Mouse (Mus musculus): ENCODE data around the gene B4galt5.

B4galt5 gene

GRCm38 (mm10) chr2:167303196-167303595 lies 45.8 kb downstream of the B4galt5 start:
- no peak for DNase-seq

DNA sequence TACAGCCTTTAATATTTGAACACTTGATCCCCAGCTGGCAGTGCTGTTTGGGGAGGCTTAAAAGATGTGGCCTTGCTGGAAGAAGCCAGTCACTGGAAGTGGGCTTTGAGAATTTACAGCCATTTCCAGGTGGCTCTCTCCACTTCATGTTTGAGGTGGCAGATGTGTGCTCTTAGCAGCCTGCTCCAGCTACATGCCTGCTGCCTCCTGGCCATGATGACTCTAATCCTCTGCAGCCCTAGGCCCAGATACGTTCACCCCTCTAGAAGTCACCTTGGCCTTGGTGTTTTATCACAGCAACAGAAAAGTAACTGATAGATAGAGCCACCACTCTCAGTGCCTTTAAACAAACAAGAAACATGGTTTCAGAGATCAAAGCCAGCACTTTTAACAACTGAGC lies 46.3 kb downstream of the B4galt5 start:
- no peak for DNase-seq

DNA sequence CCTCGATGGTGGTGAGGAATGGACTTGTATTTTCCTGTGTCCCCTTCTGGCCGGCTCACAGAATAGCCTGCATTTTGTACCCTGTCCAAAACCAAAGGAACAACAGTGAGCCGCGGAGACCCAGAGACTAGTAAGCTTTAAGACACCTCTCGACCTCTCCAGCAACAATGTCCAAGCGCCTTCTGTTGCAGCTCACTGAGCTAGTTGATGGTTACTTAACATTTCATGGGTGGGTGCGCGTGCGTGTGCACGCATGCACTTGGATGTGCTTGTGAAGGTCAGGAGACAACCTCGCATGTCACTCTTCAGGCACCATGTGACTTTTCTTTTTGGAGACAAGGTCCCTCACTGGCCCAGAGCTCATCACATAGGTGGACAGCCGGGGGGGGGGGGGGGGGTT lies 47.0 kb downstream of the B4galt5 start:
- peak; percentile 48 for DNase-seq

DNA sequence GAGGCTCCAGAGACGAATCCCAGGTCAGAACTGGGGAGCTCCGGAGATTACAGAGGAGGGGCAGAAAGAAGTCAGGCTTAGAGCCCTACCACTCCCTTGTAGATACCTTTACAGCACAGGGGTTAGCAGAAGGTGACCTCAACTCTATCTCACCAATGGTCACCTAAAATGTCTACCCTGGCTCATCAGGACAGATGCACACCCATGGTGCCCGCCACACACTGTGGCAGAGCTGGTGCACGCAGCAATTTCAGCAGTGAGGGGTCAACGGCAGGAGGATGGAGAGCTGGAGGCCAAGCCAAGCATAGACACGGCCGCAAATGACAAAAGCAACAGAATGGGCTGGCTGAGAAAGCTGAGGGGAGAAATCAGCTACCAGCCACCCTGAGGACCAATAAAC lies 47.4 kb downstream of the B4galt5 start:
- DNase-seq: no peak

DNA sequence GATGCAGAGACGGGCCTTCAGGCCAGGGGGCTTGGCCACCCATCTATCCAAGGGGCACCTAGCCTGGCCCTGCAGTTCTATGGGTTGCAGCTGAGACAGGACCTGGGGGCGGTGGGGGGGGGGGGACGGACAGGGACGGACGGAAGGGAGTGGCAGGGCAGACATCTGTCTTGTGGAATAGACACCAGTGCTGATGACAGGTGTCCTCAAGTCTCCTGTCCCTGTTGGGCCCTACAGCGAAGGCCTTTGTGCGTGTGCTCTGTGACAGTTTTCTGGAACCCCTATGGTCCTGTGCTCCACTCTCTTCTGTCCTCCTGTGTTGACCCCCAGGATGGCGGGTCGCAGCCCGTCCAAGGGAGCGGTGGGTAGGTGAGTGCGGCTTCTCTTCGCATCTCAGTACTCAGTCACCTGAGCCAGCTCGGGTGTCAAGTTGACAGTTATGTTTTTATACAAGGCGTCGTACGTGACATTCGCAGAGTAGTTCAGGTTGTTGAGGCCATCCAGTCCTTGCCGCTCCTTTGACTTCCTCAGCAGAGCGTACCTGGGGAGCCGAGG lies 48.0 kb downstream of the B4galt5 start:
- DNase-seq: no peak

DNA sequence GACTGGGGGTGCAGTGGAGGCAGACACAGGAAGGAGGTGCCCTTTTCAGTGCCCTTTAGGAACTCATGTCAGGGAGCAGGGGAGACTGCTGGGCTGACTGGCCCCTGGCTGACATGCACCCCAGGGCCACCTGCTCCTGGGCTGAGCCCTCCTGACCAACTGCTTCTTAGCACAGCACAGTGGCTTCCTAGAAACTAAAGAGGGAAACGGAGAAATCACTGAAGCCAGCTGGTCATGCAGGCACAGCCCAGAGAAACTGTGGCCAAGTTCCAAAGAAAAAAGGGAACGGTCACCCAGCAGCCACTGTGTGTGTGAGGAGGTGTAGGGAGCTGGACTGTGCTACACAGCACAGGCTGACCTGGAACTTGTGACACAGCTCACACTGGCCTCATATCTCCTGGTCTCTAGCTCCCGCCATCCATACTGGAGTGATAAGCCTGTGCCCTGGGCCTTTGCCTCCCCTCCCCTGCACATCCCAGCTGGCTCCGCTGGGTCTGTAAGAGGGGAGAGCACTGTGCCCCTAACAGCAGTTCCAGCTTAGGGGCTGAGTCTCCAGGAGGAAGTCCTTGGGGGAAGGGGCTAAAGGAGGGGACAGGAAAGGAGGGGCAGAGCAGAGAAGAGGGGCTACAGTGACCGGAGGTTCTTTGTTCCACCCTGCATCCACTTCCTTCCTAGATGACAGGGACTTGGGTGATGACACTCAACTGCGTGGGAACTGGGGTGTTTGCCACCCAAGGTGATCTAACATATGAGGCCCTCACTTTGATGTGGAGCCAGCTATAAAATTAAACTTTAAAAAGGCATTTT lies 48.9 kb downstream of the B4galt5 start:
- no peak for DNase-seq

DNA sequence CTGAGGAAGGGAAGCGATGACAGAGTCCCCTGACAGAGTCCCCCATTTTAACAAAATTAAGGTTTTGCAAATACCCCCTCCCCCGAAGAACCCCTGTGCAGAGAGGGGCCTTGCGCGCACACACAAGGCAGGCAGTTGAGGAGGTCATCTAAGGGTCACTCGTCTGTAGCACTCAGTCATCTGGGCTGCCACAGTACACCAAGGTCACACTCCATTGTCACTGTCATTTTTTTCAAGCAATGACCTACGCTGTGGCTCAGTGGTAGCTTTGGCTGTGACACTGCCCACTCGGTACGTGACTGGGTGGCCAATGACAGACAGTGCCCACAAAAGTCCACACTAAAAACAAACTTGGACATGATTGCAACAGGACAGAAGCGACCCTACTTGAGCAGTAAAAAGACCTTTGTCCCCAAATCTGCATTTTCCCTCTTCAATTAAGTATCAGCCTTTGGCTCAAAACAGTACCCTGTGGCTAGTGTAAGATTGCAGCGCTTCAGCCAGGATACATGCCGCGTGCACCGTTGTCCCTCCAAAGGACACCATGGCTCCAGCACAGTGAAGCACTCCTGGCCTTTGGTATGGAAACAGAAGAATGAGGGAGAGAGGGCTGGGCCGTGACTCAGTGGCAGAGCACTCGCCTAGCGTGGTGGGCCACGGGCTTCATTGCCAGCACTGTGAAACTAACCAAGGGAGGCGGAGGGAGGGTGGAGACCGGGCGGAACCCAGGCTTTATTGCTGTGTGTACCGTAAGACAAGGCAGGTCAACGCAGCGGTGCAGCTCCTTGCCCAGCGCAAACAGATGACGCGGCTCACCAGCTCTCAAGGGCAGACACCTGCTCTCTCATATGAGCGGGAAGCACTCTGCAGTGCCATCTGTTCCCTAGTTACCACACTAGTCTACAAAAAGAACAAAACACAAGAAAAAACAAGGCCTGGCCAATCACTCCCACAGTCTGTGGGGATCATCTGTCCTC lies 50.0 kb downstream of the B4galt5 start:
- DNase-seq: no peak

- DNase-seq: no peak
Observed at GRCm38 (mm10) chr2:167297985-167298384, 51.0 kb downstream of the B4galt5 start.

DNA sequence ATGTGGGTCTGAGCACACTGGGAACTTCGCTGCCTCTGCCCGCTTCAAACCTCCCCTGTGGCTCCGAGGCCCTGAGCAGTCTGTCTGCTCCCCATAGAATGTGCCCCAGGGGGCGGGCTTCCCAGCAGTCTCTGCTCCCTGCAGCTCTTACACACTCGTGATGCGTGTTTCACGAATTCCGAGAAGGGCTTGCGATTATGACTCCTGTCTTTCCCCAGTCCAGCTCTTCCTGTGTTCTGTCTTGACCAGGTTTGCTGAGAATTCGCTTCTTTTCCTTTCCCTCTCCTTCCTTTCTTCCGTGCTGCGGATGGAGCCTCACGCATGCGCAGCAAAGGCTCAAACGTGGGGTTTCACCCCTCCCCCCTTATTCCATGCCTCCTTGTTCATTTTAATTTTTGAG lies 54.1 kb downstream of the B4galt5 start:
- DNase-seq: no peak

DNA sequence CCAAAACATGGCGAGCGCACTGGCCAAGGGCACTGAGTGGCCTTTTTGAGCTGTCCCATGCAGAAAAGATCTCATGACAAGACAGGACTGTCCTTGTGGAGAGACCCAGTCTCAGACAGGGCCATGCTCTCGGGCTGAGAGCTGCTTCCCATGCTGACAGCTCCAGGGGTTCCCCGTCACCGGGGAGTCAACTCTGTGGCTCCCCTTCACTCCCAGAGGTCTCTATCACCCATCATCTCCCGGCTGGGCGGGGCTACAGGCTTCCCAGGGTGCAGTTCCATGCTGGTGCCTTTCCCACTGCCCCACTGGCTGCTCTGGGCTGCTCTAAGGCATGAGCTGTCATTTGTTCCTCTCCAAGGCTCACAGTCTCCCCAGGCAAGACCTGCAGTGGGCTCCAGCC lies 54.8 kb downstream of the B4galt5 start:
- no peak for DNase-seq

- no peak for DNase-seq
Observed at GRCm38 (mm10) chr2:167293289-167294085, 55.5 kb downstream of the B4galt5 start.

DNA sequence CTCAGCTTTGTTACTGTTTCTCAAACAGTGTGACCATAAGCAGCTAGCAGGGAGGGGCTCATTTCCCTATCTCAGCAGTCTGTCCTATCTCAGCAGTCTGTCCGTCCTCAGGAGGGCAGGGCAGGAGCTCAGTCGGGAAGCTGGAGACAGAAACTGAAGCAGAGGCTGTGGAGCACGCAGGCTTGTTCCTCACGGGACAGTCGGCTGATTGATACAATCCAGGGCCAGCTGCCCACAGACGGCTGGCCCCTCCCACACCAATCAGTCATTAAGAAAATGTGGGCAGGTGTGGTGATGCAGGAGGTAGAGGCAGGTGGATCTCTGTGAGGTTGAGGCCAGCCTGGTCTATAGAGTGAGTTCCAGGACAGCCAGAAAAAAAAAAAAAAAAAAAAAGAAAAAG lies 56.1 kb downstream of the B4galt5 start:
- no peak for DNase-seq

- DNase-seq: no peak
Observed at GRCm38 (mm10) chr2:167292151-167292591, 56.8 kb downstream of the B4galt5 start.

GRCm38 (mm10) chr2:167291656-167292055 lies 57.3 kb downstream of the B4galt5 start:
- DNase-seq: no peak

GRCm38 (mm10) chr2:167281461-167281860 lies 67.5 kb downstream of the B4galt5 start:
- DNase-seq: no peak

DNA sequence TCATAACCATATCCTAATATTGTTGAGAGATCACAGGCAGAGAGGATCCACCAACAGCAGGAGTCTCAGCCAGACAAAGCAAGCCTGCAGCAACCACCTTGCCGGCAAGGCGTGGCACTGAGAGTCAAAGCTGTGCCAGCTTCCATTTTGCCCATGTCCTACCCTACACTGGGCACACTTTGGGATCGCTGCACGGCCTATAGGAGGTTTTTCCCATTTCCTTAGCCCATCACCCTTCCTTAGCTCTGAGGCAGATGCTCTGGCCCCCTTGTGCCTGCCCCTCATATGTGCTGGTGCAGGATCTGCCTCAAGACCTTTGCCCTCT lies 68.0 kb downstream of the B4galt5 start:
- DNase-seq: no peak

DNA sequence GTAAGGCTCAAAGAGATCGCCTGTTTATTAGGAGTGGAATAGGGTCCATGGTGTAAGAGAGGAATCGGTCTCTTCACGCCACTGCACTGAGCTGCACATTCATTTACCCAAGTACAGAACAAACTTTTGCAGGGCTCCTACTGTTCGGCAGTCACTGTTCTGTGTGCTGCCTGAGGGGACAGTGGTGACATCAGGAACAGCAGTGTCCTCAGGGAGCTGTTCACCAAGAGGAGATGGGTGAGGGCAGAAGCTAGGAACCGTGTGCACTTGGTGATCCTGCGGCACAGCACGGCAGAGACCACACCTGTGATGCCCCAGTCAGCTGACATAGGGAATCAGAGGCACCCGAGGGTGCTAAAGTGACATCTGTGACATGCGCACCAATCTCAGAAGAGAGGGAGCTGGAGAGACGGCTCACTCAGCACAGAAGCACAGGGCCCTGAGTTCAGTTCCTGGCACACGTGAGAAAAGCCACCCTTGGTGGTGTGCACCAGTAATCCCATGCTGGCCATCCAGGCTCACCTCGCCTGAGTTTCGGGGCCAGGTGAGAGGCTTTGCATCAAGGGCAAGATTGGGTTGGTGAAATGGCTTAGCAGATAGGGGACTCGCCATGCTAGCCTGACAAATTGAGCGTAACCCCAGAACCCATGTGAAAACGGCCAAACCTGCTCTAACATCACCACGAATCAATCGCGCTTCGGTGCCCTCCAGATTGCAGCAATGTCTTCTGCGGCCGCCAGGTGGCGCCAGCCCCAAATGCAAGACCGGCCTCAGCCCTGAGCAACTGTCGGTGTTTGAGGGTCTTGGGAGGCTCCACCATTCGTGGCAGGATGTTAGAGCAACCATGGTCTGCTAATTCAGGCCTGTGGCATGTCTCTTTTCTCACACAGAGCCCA lies 68.6 kb downstream of the B4galt5 start:
- peak; percentile 81 for DNase-seq

DNA sequence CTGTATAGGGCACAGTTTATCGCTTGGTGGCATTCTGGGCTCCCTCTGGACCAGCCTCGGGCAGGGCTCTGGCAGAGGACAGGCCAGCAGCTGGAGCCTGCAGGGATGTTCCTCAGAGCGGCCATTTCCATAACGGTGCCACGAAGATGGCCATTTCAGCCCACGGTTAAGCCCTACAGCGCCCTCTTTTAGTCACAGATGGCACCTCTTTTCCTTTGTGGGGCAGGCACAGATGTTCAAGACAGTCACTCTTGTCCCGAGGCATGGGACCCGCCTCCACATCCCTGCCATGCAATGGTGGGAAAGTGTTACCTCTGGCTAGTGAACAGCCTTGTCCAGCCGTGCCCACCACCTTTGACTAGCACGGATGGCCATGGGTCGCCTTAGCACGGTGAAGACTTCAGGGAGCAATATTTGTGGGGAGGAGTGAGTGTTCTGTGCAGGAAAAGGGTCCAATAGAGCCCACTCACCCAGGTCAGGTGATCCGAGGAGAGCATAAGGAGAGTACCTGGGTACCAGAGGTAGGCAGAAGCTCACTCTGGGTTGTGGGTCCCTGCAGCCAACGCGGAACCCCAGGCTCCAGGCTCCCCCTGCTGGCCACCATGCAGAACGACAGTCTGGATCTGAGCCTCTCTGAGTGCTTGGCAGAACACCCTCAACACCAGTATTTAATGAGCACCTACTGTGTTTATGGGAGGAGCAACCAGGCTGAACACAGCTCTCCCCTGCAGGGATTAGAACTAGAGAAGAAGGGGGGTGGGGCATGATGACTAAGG lies 70.0 kb downstream of the B4galt5 start:
- peak; percentile 67 for DNase-seq

DNA sequence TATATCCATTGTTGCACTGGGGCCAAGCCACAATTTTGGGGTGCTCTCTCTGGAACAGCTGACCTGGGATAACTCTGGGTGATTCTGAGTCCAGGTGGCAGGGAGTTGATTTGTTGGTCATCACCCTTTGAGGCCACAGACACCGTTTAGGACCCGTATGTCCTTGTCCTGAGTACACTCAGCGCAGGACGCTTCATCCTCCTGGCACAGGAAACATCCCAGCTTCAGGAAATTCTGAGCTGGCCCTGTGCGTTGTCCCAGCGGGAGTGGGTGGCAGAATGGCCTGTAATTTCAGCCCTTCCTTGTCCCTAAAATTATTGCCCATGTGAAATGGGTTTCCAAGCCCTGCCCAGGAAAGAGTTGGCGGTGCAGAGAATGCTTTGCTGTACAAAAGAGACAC lies 71.0 kb downstream of the B4galt5 start:
- no peak for DNase-seq

DNA sequence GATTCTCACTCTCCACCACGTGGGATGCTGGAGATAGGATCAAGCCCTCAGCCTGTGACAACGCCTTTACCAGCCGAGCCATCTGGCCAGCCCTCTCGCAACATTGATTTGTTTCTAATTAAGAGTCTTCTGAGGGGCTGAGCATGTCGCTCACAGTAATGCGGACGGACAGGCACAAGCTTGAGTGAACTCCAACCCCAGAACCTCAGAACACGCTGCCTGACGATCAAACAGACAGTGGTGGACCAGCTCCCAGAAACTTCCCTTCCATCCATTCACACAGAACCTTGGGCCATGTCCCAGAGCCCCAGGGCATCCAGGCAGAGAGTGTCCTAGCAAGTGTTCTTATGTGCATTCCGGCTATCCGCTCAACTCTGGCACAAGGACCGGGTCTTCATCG lies 72.0 kb downstream of the B4galt5 start:
- no peak for DNase-seq

DNA sequence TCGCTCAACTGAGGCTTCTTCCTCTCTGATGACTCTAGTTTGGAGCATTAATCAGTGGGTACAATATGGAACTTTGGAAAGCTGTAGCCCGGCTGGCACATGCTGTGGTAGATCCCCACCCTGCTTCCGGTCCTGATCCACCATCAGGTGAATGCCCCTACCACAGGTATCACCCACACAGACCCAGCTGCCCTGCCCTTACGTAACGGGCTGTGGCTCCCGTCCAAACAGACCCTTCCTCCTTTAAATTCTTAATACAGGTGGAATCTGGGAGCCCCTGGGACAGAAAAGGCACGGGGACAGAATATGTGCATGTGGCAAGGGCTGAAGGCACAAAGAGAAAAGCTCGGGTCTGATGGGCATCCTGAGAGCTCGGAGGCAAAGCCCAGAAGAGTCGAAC lies 73.1 kb downstream of the B4galt5 start:
- DNase-seq: no peak

Data from kidney, postnatal 14 days (tissue).